Mouse (Mus musculus): ENCODE measurements at regions not wholly inside any gene's neighbourhood (a gene's known extent, or its start where the extent isn't known, plus 50 kb on each side); places are given as distances from the start of the nearest gene placed in this dataset.

DNA sequence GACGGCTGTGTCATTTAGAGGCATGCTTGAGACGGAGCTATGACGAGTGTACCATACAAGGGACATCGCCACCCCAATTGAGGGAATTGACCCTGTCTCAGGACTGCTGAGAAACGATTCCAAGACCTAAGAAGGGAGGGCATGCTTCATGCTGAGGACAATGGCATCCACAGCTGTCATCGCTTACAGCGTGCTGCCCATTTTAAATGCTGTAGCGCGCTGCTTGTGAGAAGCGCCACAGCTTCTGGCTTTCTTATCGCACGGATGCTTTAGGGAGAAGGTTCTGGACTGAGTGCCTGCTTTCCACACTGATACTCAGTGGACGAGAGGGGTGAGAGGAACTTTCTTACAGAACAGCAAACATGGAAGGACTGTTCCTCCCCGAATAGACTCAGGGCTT is 357.8 kb upstream of the Arglu1 start:
- no peak for DNase-seq (ENCODE audit: low spot score)

DNA sequence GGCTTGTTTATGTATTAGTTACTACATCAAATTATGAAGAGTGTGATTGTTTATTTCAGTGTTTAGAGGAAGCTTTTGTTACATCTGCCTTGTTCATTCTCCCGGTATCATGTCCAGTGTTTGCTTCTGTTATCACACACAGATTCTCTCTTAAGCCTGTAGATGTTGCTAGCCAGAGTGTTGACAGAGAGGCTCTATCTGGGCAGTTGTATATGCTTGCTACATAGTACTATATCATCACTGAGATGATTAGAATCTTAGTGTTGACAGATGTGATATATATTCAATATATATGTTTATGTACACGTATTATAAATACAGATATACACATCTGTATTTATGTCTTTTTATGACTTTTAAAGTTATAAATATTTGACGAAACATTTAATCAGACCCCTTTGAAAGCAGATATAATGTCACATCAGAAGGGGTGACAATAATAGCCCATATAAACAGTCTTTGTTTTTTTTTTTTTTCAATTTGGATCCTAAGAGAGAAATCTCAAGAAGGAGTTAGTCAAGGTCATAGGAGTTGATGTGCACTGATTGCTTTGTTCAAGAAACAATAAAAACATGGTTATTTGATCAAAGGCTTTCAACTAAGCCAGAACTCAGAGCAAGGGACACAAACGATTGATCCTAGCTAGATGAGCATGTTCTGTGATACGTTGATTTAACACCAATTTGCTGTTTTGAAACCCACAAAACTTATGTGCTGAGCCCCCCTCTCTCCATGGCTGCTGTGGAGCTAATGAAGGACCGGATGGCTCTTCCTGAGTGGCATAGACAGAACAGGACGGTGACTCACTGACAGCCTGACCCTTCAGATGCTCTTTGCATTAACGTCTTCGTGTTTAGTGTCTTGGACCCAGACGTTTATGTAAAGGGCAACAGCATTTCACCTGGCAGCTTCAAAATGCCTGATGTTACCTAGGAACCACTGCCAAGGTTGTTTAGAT is 352.8 kb upstream of the Arglu1 start:
- DNase-seq (ENCODE audit: low spot score), result no peak

DNA sequence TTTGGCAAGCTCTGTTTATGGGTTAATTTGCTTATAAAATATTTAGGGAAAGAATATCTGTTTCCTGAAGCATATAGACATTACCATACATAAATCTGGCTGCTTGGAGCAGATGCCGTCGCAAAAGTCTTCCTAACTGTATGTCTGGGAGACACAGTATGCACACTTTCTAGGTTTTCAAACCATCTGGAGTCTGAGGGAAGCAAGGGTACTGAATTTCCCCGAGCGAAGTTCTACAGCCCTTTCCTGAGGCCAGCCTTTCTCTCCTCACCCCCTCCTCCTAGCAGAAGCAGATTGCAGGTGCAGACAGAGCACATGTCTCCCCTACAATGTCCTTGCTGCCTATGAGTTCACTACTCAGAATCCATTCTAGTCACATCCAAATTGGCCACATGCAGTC is 338.8 kb upstream of the Arglu1 start:
- DNase-seq (ENCODE audit: low spot score), result no peak

DNA sequence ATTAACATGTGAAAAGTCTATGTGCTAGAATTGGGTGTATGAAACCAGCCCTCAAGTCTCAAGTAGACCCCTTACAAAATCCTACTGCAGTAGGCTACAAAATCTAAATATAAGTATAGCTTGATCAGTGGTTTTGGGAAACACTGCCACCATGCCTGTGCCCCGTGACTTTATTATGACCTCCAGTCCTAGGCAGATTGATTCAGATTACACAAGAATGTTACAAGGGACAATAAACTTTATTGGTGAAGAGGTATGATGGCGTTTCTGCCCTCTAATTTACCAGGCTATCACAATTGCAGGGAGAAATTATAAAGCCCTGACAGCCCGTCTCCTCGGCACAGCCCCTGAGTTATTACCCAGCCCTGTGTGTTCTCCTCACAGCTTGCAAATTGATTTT is 337.4 kb upstream of the Arglu1 start:
- DNase-seq (ENCODE audit: low spot score), result no peak

DNA sequence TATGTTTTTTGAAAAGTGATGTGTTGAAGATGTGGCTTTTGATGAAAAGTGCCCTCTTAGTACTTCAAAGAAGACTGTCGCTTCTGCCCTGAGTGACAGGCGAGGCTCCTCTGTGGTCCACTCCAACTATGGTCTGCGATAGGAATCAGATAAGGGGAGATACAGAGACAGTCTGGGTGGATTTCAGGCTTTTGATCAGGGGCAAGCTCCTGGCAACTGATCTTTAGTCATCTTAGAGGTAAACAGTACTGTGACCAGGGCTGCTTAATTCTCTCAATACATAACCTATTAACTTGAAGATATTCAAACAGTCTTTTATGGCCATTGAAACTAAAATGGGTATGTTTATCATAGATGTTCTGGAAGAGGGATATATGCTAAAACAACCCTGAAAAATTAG is 335.6 kb upstream of the Arglu1 start:
- no peak for DNase-seq (ENCODE audit: low spot score)

DNA sequence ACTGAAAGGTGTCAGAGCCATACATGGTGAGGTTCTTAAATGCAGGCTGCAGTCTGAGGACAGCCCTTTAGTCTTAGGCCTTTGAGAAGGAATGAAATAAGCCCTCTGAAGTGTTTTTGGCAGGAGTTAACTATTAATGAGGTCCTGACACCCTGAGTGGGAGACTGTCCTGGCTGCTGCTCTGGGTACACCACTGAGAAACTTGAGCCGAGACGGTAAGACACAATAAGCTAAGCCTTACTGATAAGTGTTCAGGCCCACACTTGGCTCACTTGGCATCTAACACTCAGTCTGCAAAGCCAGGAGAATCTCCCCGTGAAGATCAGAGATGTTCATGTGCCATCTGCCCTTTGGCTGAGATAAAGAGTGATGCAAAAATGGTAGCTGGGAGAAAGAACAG is 335.1 kb upstream of the Arglu1 start:
- DNase-seq (ENCODE audit: low spot score), result no peak

DNA sequence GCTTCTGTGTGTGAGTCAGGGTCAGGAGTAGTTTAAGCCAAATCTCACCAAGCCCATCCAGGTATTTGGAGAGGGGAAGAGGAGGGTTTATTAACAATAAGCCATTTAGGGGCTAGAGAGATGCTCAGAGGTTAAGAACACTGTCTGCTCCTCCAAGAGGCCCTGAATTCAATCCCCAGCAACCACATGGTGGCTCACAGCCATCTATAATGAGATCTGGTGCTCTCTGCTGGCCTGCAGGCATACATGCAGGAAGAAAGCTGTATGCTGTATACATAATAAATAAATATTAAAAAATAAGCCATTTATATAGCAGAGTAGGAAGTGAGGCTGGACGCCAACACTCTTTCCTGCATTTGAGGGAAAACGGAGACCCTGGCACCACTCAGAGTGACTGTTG is 330.4 kb upstream of the Arglu1 start:
- no peak for DNase-seq (ENCODE audit: low spot score)

DNA sequence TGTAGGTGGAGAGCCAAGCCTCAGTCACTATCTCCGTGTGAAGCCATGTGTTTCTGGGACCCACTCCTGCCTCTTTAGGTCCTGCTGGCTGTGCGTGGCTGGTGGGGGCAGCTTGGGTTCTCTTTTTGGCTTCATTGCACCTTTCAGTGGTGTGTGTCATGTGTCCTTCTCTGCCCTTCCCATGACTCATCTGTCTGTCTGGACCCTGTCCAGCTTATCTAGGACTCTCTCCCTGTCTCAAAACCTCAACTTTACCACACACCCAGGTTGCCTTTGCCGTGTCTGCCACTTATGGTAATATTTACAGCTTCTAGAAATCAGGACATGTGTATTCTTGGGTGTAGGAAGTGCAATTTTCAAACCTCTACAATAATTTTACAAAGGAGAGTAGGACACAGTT is 329.9 kb upstream of the Arglu1 start:
- no peak for DNase-seq (ENCODE audit: low spot score)

DNA sequence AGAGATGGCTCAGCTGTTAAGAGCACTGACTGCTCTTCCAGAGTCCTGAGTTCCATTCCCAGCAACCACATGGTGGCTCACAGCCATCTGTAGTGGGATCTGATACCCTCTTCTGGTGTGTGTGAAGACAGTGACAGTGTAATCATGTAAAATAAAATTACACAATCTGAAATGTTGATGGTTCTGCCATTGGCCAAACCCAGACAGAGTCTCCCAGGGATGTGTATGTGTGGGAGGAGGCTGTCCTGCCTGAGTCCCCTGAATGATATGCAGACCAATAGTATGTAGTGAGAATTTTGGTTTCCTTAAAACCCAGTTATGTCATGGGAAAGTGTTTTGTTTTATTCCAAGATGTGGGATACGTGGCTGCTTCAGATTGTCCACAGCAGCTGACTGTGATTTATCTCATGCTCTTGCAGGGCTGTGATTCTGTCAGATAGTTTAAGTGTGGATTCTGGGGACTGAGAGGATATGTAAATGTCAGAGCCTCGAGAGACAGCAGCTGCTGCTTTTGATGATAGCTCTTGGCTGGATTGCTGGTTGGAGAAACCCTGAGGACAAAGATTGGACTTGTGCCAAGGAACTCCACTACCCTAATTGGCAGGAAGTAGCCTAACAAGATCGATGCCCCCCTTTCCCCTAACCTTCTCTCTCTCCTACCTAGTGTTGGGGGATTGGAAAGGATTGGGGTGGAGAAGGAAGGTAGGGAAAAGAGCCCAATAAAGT is 321.6 kb upstream of the Arglu1 start:
- DNase-seq (ENCODE audit: low spot score), result no peak

DNA sequence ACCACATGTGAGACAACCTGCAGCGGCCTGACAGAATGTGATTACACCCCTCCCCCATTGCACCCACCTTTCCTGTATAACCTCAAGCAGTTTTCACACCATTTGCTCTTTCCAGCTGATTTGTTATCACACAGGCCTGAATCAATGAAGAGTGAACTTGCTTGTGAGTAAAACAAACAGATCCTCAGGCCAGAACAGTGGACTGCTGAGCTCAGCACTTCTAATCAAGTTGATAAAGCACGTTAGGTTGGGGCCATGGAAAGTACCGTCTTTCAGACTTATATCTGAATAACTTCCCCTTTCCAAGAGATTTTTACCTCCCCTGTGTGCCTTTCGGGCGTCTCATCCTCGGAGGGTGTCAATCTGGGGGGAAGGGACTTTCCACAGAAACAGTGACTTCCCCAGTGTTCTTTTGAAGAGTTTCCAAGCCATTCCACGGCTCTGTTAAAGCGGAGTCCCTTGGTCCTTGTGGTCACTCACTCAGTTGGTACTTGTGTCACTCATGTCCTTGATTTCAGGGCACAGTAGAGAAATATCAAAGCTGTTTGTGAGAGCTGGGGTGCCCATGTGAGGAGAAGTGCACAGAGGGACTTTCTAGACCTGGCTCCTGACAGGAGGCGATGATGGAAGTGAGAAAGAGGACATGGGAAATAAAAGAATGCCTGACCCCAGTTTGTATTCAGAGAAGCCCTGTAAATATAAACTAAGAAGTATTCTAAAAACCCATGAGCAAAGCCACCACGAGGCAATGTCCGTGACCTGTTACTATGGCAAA is 317.9 kb upstream of the Arglu1 start:
- no peak for DNase-seq (ENCODE audit: low spot score)

DNA sequence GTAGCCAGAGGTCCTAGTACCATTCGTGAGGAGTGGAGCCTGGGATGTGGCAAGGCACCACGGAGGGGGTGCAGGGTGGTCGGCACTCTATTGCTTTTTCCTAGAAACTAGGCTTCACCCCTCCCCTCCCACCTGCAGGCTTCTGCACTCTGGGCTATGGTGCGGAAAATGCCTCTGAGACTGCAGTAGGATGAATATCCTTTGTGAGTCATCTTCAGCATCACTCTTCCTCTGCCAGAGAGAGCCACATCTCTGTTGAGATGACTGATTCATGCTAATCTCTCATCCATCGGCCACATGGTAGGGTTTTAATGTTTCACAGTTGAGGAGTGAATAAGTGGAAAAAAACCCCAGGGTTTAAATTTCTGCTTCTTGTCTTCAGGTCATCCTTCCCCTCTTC is 309.6 kb upstream of the Arglu1 start:
- DNase-seq (ENCODE audit: low spot score), result no peak

DNA sequence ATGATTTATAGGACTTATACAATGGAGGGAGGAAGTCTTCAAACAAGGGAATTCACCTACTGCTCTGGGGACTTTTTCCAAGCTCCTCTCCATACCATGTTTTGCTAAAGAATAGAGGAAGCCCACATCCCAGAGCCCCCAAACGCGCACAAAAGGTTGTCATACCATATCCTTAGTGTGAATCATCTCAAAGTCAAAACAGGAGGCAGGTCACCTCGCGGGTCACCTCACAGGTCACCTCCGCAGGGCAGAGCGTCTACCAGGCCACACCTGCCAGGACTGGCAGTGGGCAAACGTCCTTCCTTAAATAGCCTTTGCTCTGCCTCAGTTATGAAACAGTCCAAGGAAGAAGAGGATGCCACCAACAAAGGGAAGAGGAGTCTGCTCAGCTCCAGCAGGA is 307.3 kb upstream of the Arglu1 start:
- DNase-seq (ENCODE audit: low spot score), result no peak

DNA sequence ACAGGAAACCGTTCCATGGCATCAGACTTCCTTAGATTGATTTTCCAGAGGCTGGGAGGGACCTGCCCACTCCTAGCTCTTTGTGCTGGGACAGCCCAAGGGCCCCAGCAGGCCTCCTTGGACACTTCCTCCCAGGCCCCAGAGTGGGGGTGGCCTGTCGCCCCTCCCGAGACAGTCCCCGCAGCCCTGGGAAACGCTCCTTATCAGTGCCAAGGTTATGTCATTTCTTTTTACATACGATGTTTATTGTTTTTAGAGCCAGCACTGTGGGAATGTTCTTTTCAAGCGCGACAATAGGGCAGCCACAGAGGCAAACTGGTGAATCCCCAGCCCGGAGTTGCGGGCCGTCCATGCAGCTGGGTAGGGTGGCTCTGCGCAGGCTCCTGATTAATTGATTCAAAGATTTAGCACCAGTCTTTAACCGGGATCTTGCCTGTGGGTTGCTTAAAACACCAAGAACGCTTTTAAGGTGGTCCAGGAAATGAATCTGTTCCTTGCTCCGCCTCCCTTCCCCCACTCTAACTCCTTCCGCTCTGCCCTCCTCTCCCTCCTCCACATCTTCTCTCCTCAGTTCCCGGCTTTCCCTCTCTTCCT is 304.4 kb upstream of the Arglu1 start:
- DNase-seq (ENCODE audit: low spot score), result peak; percentile 79

DNA sequence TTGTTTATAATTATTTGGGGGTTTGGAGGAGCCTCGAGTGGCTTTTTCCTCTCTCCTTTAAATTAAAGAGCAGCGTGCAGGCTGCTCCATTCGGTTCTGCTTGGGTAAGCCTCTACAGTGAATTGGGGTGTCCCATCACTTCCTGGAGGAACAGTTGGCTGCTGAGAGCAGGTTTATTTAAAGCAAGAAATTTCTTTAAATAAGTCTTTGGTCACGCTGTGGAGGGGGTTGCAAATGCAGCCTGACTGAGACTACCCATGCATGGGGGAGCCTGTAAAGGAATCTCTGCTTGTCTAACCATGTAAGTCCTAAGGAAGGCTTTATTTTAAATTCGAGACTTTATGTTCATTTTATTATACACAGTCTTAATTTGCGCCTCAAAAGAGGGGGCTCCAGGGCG is 303.7 kb upstream of the Arglu1 start:
- DNase-seq (ENCODE audit: low spot score), result peak; percentile 48

DNA sequence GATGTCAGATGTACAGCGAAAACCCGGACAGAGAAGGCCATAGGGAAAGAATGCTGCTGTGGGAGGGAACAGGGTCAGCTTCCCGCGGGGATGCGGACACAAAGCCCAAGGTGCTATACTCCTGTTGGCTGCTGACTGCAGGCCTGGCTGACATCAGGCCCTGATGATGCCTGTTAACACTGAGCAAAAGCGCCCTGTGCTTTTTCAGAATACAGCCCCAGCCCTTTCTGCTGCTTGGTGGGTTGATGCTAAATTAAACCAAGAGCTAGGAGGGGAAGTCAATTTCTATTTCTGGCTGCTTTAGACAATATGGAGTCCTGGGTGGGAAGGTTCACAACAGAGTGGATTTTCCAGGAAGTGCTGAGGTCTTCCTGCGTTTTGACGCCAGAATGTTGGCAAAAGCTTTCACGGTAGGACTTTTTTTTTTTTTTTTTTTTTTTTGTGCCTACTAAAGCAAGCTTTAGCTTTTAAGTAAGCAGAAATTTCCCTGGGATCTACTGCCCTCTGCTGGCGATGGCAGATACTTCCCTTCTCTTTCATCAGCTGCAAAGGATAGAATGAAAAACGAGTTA is 302.2 kb upstream of the Arglu1 start:
- DNase-seq (ENCODE audit: low spot score), result peak; percentile 95

DNA sequence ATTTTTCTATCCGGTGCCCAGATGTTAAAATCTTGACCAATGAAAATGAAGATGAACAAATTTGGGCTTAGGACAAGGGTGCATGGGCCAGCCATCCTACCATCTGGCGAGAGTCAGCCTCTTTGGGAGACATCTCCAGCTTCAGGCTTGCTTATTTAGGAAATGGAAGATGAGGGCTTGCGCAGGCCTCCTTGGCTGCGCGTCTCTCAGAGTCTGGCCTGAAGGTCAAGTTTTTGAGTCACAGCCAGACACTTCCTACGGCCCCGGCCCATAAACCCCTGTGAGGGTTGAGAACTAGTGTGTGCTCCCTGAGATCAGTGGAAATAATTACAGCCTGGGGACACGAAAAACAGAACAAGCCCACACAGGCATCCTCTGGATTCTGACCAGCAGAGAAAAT is 300.7 kb upstream of the Arglu1 start:
- no peak for DNase-seq (ENCODE audit: low spot score)

DNA sequence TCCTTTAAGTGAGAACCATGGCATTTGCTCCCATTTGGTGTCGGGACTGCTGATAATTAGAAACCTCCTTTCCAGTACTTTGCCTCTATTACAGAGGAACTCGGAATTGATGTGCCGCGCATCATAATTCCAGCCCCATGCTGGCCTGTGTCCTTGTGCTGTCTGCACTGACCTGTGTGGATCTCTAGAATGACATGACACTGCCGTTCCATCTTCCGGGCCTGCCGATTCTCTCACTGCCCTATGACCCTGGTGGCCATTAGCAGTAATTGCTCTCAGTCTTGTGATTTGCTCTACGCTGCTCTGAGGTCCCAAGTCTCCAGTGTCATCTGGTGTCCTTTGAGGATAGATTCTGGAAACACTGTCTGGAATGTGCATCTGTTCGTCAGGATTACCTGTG is 295.7 kb upstream of the Arglu1 start:
- peak; percentile 50 for DNase-seq (ENCODE audit: low spot score)

DNA sequence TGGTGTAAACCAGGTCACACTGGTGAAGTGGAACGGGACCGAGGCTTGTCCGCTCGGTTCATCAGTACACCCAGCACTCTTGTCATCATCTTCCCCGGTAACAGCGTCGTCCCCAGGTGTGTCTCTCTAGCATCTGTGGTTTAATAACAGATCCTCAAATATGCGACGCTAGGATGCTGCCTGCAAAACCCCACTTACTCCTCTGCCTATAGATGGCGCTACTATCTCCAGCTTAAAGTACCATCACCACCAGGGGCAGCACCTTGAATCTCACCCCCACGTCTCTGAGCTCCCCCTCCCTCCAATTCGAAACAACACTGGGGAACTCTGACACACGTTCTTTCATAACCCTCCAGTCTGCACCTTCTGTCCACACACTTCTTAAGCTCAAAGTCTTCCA is 295.1 kb upstream of the Arglu1 start:
- DNase-seq (ENCODE audit: low spot score), result no peak

DNA sequence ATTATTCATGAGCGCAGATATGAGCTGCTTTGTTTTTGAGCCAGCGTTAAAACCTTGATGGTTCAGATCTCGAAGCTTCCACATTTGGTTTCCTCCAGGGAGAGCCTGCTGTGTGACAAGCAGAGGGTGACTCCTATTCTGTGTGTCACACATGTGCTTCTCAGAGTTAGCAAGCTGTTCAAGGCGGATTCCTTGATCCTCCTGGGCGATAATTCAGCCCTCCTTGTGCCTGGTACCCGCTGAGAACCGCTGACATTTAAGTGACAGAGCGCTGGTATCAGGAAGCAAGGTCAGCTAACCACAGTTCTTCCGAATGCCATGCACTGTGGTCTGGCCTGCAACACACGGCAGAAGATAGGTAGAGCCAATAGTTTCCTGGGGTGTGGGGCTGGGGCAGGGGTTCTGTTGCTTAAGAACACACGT is 294.5 kb upstream of the Arglu1 start:
- peak; percentile 31 for DNase-seq (ENCODE audit: low spot score)

DNA sequence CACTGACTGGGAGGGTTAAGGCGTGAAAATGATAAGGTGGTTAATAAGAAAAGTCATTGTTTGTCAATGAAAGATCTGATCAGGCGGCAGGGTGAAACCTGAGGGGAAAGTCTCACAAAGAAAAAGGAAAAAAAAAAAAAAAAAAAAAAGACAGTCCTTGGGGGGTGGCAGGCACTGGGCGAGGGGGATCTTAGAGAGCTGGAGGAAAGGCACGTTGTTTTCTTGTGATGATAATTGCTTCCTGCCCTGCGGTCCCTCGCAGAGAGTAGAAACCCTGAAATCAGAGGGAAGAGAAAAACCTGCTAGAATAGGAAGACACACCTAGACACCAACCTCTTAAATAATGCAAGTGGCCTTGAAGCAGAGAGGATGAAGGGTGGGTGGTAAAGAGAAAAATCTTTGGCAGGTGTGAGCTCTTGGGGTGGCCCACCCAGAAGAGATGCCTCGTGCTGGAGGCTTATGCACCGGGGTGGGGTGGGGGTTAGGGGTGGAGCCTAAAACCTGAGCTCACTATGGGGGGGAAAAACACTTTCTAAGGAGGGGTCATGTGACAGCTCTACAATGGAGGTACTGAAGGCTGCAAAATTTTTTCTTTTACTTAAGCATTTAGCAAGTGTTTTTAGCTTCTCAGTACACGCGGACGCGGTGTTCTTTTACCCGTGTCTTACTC is 294.0 kb upstream of the Arglu1 start:
- DNase-seq (ENCODE audit: low spot score), result no peak

DNA sequence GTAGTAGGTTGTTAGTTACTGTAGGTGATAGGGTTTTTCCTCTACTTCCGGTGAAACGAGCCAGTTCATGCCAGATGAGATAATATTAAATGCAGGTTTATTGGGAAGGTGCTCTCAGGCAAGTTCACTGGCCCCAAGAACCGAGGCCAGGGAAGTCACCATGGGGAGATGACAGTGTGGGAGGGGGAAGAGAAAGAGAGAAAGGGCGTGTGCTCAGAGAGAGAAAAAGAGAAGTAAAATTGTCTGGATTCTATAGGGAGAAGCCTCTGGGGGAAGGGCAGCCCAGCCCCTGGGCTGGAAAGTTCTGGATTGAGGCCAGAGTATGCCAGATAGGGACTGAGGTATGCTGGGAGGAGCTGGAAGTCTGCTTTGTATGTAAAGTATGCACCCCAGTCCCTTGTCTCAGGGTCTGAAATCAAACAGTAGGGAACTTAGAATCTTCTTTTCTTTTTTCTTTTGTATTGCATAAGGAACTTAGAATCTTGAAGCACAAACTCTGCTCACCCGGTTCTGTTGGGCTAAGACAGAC is 292.9 kb upstream of the Arglu1 start:
- no peak for DNase-seq (ENCODE audit: low spot score)

Measured in embryo, embryonic 10.5 days (tissue).